Mouse (Mus musculus) neural tube, embryonic 12.5 days (tissue): Measurements from ENCODE around the gene Tspan33. TPM values are rescaled to one million over a fixed set of nuclear protein-coding genes. Genes with fewer than 3 reads are reported as not detected.

Experiments used
- ATAC-seq: fragments of 200-750 bp; cut with Nextera tagmentation; 2 replicates; pipeline ENCODE4 v1.8.0; 2017; ENCODE audit warnings: low read depth, mild to moderate bottlenecking, moderate TSS enrichment, moderate library complexity; ENCODE audit not compliant: low FRiP score
- H3K27ac ChIP-seq: fragments of 300-500 bp; sonication (generic); 2 replicates; pipeline ENCODE4 v1.5.1; 2016
- H3K27me3 ChIP-seq: fragments of 300-500 bp; sonication (generic); replicated peaks from 2 replicates; pipeline ENCODE4 v1.6.1; 2016; ENCODE audit warnings: mild to moderate bottlenecking
- H3K36me3 ChIP-seq: fragments of 300-500 bp; sonication (generic); 2 replicates; pipeline ENCODE4 v1.6.1; 2016; ENCODE audit warnings: mild to moderate bottlenecking
- H3K4me1 ChIP-seq: fragments of 300-500 bp; sonication (generic); 2 replicates; pipeline ENCODE4 v1.6.1; 2016
- H3K4me2 ChIP-seq: fragments of 300-500 bp; sonication (generic); replicated peaks from 2 replicates; pipeline ENCODE4 v1.6.1; 2016; ENCODE audit warnings: mild to moderate bottlenecking
- H3K4me3 ChIP-seq: fragments of 300-500 bp; sonication (generic); 2 replicates; pipeline ENCODE4 v1.5.1; 2016
- H3K9ac ChIP-seq: fragments of 300-500 bp; sonication (generic); 2 replicates; pipeline ENCODE4 v1.6.1; 2016; ENCODE audit warnings: mild to moderate bottlenecking
- H3K9me3 ChIP-seq: fragments of 300-500 bp; sonication (generic); 2 replicates; pipeline ENCODE4 v1.6.1; 2016; ENCODE audit warnings: mild to moderate bottlenecking
- WGBS: fragments of 180-500 bp; shearing (Covaris S2); methylation state at CpG from one replicate; pipeline ENCODE4 v1.1.7; 2016; 5-methylcytosine and 5-hydroxymethylcytosine counted together
- polyA plus RNA-seq: library from polyadenylated mRNA; unstranded; fragments of >200 nt; fragmentation: Nextera tagmentation; extraction: Ambion mirVana; gene quantifications from 2 replicates; pipeline ENCODE4 v1.2.1, GENCODE M21; 2016

The Tspan33 gene
- polyA plus RNA-seq, 1 experiment from 2014 or later = 6.1 TPM

GRCm38 (mm10) chr6:29761282-29761681 is 67.3 kb downstream of the Tspan33 start:
- WGBS = 92% methylated on average over 4 of the region's 4 CpGs
- peaks cover 33% of the 10 kb centered on the region for H3K36me3 ChIP-seq
- no peaks in the 10 kb centered on the region for H3K4me1 ChIP-seq

GRCm38 (mm10) chr6:29762524-29762923 is 68.5 kb downstream of the Tspan33 start:
- Histone ChIP-seq H3K9me3 (no peaks in the 10 kb centered on the region), H3K36me3 (peaks cover 22% of the 10 kb centered on the region), H3K4me1 (no peaks in the 10 kb centered on the region), H3K27ac (no peak overlapping the region), H3K9ac (no peak overlapping the region), H3K4me3 (no peak overlapping the region), H3K27me3 (no peaks in the 10 kb centered on the region), H3K4me2 (no peak overlapping the region)
- 74% methylated on average over 4 of the region's 4 CpGs for WGBS
- no peak for ATAC-seq

More at GRCm38 (mm10) chr6:29761282-29761681, 67.3 kb downstream of the Tspan33 start:
- Histone ChIP-seq H3K9me3 (no peaks in the 10 kb centered on the region), H3K27ac (no peak overlapping the region), H3K9ac (no peak overlapping the region), H3K4me3 (no peak overlapping the region), H3K4me2 (no peak overlapping the region), H3K27me3 (no peaks in the 10 kb centered on the region)
- no peak for ATAC-seq

GRCm38 (mm10) chr6:29766874-29767273 is 72.9 kb downstream of the Tspan33 start:
- Histone ChIP-seq H3K4me1 (no peaks in the 10 kb centered on the region), H3K27me3 (no peaks in the 10 kb centered on the region), H3K4me2 (no peak overlapping the region), H3K4me3 (no peak overlapping the region), H3K27ac (no peak overlapping the region), H3K9ac (no peak overlapping the region), H3K36me3 (no peaks in the 10 kb centered on the region), H3K9me3 (no peaks in the 10 kb centered on the region)
- no peak for ATAC-seq
- 91% methylated on average over 2 of the region's 2 CpGs for whole genome bisulfite sequencing

Other genes with a start within 250 kb of the Tspan33 start
- gene Atp6v1f, start 226.5 kb upstream of the Tspan33 start, polyA plus RNA-seq = 233 and 239 TPM in 2 replicates
- gene Atp6v1fnb, start 222.8 kb upstream of the Tspan33 start, polyA plus RNA-seq = 0.30 and 0.32 TPM in 2 replicates
- gene Kcp, start 186.3 kb upstream of the Tspan33 start, polyA plus RNA-seq = 21.1 TPM in 2 replicates
- gene Irf5, start 167.6 kb upstream of the Tspan33 start, polyA plus RNA-seq = 2.4 and 3.5 TPM in 2 replicates
- gene Tnpo3, start 84.3 kb upstream of the Tspan33 start, polyA plus RNA-seq = 98.2 and 99.9 TPM in 2 replicates
- gene Smo, start 41.3 kb downstream of the Tspan33 start, polyA plus RNA-seq = 36.5 and 41.9 TPM in 2 replicates
- 18.0 and 18.8 TPM in 2 replicates for gene Ahcyl2, start 73.8 kb downstream of the Tspan33 start, polyA plus RNA-seq
- gene Strip2, start 222.8 kb downstream of the Tspan33 start, polyA plus RNA-seq = 0.84 and 0.87 TPM in 2 replicates